Mouse (Mus musculus) heart, adult 2 months (tissue): Measurements from ENCODE around the gene Ly6c2. TPM values are rescaled to one million over a fixed set of nuclear protein-coding genes. Genes with fewer than 3 reads are reported as not detected.
"Not testable (repeated sequence)": the region's sequence is repeated elsewhere in the genome, so short reads cannot be mapped to it uniquely, and the experiment has no call there.

ENCODE experiments used
- DNase-seq, 2 experiments: peaks; one replicate each; pipeline ENCODE4 v3.0.0; 2021
- H3K27ac ChIP-seq: fragments of 200-600 bp; 2 replicates; pipeline ENCODE4 v1.8.1; 2022
- H3K27me3 ChIP-seq: fragments of 200-500 bp; 2 replicates; pipeline ENCODE4 v1.6.1; 2012; ENCODE audit warnings: mild to moderate bottlenecking, low read length, inconsistent platforms, mixed read lengths; ENCODE audit not compliant: control insufficient read depth, insufficient read depth
- H3K36me3 ChIP-seq: fragments of 200-500 bp; 2 replicates; pipeline ENCODE4 v1.6.1; 2012; ENCODE audit warnings: low read length, inconsistent platforms; ENCODE audit not compliant: control insufficient read depth, insufficient read depth
- H3K4me1 ChIP-seq: fragments of 200-500 bp; 2 replicates; pipeline ENCODE4 v1.6.1; 2011; ENCODE audit warnings: low read length; ENCODE audit not compliant: control insufficient read depth, insufficient read depth
- H3K4me3 ChIP-seq: fragments of 200-600 bp; 2 replicates; pipeline ENCODE4 v1.8.1; 2022
- H3K79me2 ChIP-seq: fragments of 200-500 bp; replicated peaks from 2 replicates; pipeline ENCODE4 v1.6.1; 2012; ENCODE audit warnings: mild to moderate bottlenecking, inconsistent platforms, low read length, moderate library complexity, mixed read lengths; ENCODE audit not compliant: control insufficient read depth, insufficient read depth
- H3K9ac ChIP-seq: fragments of 200-500 bp; 2 replicates; pipeline ENCODE4 v1.6.1; 2012; ENCODE audit warnings: low read depth, mild to moderate bottlenecking, control low read depth, inconsistent platforms, low read length, mixed read lengths
- CTCF ChIP-seq: fragments of 200-600 bp; IDR thresholded peaks from 2 replicates; pipeline ENCODE4 v1.8.1; 2022; ENCODE audit warnings: antibody characterized with exemption, mild to moderate bottlenecking, moderate library complexity
- EP300 ChIP-seq: fragments of 200-500 bp; IDR thresholded peaks from 2 replicates; pipeline ENCODE4 v1.6.1; 2011; ENCODE audit warnings: low read depth, low read length, control low read depth; ENCODE audit not compliant: insufficient read depth
- POLR2A ChIP-seq: fragments of 200-500 bp; IDR thresholded peaks from 2 replicates; pipeline ENCODE4 v1.6.1; 2011; ENCODE audit warnings: mild to moderate bottlenecking, low read depth, low read length, control low read depth; ENCODE audit not compliant: insufficient read depth
- WGBS: fragments of 180-500 bp; shearing (Covaris S2); methylation state at CpG from one replicate; pipeline ENCODE4 v1.1.7; 2018; 5-methylcytosine and 5-hydroxymethylcytosine counted together
- intact Hi-C: fragments of 180-260 bp; cut with DNase I; formaldehyde crosslinking; loops from one replicate; pipeline ENCODE4 v1.15.1; 2025
- polyA plus RNA-seq: library from polyadenylated mRNA; depleted of rRNA; stranded (reverse); fragments of >200 nt; gene quantifications from 2 replicates; pipeline ENCODE4 v1.2.3, GENCODE M21; 2012
- total RNA-seq, 2 experiments: library from RNA; stranded (reverse); gene quantifications; 2 replicates each; pipeline ENCODE4 v1.2.3; 2021

The Ly6c2 gene
- total and polyA plus RNA-seq, 3 experiments = 6.1 to 7.5 (median 6.5) TPM

DNA sequence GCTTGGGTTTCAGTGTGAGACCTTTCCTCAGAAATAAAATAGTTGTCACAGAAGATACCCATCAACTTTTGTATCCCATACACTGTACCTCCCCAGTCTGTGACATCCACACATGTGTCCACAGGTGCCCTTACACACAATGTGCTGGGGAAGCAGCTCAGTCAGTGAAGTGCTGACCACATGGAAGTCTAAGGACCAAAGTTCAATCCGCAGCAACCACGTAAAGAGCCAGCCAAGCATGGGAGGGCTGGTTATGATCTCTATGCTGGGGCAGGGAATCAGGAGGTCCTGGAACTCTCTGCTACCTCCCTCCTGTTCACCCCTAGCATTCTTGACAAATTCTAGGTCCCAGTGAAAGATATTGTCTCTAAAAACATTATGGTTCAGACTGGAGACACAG lies 20.6 kb upstream of the Ly6c2 start:
- H3K27me3 ChIP-seq, H3K27ac ChIP-seq, H3K79me2 ChIP-seq, H3K9ac ChIP-seq, DNase-seq, H3K4me3 ChIP-seq, H3K36me3 ChIP-seq, H3K4me1 ChIP-seq, intact Hi-C loops: not testable (repeated sequence)
- 78% methylated on average over 2 of the region's 2 CpGs for WGBS

GRCm38 (mm10) chr15:75120066-75120465 lies 8.3 kb upstream of the Ly6c2 start:
- Histone ChIP-seq H3K79me2 (no peaks in the 10 kb centered on the region), H3K4me1 (no peaks in the 10 kb centered on the region), H3K27me3 (no peaks in the 10 kb centered on the region), H3K9ac (no peak overlapping the region), H3K27ac (no peak overlapping the region), H3K4me3 (no peak overlapping the region), H3K36me3 (no peaks in the 10 kb centered on the region)
- peak in 1 of 2 experiments; percentile 34 for DNase-seq
- TF ChIP-seq POLR2A (no peak), CTCF (peak; percentile 76)
- WGBS = 7% methylated on average over 2 of the region's 2 CpGs
- intact Hi-C loops = no loop called here

- H3K27me3 ChIP-seq, intact Hi-C loops, H3K4me3 ChIP-seq, H3K4me1 ChIP-seq, H3K9ac ChIP-seq, H3K27ac ChIP-seq, H3K79me2 ChIP-seq, H3K36me3 ChIP-seq: not testable (repeated sequence)
- WGBS = 21% methylated on average over 5 of the region's 7 CpGs
- peak; percentile 68 for TF ChIP-seq CTCF
- DNase-seq = peak in 1 of 2 experiments; percentile 54
Measured at GRCm38 (mm10) chr15:75118742-75119141, 7.0 kb upstream of the Ly6c2 start.

GRCm38 (mm10) chr15:75117481-75117880 lies 5.7 kb upstream of the Ly6c2 start:
- H3K36me3 ChIP-seq, H3K4me3 ChIP-seq, intact Hi-C loops, H3K79me2 ChIP-seq, H3K9ac ChIP-seq, H3K4me1 ChIP-seq, DNase-seq, H3K27ac ChIP-seq, H3K27me3 ChIP-seq: not testable (repeated sequence)
- 85% methylated on average over 5 of the region's 5 CpGs for WGBS

DNA sequence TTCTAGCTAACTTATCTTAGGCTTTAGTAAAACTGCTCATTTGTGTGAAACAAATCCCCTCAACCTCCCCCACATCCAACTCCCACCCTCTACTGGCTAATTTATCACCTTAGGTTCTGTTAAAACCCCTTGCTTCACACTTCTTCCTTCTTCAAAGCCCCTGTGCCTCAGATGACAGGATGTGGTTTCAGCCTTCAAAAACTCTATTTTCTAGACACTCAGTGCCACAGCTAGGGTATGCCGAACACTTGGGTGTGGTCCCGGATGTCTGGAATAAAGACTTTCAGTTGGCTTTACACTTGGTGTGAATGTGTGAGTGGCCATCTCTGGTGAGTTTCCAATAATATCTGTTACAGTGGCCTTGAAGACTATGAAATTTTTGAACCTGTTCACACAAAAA lies 4.8 kb upstream of the Ly6c2 start:
- H3K36me3 ChIP-seq = no peaks in the 10 kb centered on the region
- H3K4me1 ChIP-seq = no peaks in the 10 kb centered on the region
- DNase-seq = peak in 1 of 2 experiments; percentile 5
- no peak overlapping the region for H3K9ac ChIP-seq
- H3K4me3 ChIP-seq = no peak overlapping the region
- no peak overlapping the region for H3K27ac ChIP-seq
- no peaks in the 10 kb centered on the region for H3K27me3 ChIP-seq
- no peaks in the 10 kb centered on the region for H3K79me2 ChIP-seq
- no peak for TF ChIP-seq EP300
- no peak for TF ChIP-seq POLR2A
- TF ChIP-seq CTCF = no peak
- WGBS = 74% methylated on average over 2 of the region's 2 CpGs
- intact Hi-C loops = no loop called here

- H3K27ac ChIP-seq, H3K4me1 ChIP-seq, H3K9ac ChIP-seq, intact Hi-C loops, DNase-seq, H3K27me3 ChIP-seq, H3K79me2 ChIP-seq, H3K36me3 ChIP-seq, H3K4me3 ChIP-seq: not testable (repeated sequence)
- 66% methylated on average over 2 of the region's 5 CpGs for WGBS
Measured at GRCm38 (mm10) chr15:75110424-75110823, 1.3 kb downstream of the Ly6c2 start.

- Histone ChIP-seq H3K27me3 (no peaks in the 10 kb centered on the region), H3K9ac (no peak overlapping the region), H3K4me3 (no peak overlapping the region), H3K27ac (no peak overlapping the region), H3K79me2 (no peaks in the 10 kb centered on the region), H3K36me3 (no peaks in the 10 kb centered on the region), H3K4me1 (no peaks in the 10 kb centered on the region)
- WGBS = 79% methylated on average over 10 of the region's 10 CpGs
- intact Hi-C loops = no loop called here
- TF ChIP-seq POLR2A (no peak), CTCF (no peak), EP300 (no peak)
- DNase-seq = no peak
Measured at GRCm38 (mm10) chr15:75099261-75099660, 12.5 kb downstream of the Ly6c2 start.
